Mouse (Mus musculus): ENCODE measurements around the gene Cdh4.

DNA sequence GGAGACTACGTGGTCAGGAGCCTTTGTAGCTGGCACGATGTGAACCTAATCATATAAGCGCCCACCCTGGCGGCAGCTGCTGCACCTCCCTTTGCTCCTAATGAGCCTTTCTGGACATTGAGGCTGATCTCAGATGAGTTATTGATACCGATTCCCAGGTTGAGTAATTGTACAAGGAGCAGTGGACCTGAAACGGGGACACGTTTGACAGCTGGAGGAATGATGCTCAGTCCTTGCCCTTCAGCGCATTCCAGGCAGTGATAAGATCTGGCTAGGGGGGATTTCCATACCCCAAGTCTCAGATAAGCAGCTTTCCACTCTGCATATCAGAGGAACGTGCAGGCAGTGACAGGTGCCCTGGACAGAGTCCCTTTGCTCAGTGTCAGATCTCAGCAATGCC lies 252.7 kb downstream of the Cdh4 start:
- no peak for TF ChIP-seq CTCF (IDR thresholded peaks at IDR 0.05; ENCODE audit: low read depth)
- no peak for TF ChIP-seq EP300 (IDR thresholded peaks at IDR 0.05; ENCODE audit: low read depth)
